Mouse (Mus musculus) right cerebral cortex, postnatal 36 days (tissue): ENCODE results near the gene Gpr135.

ENCODE experiments used
- DNase-seq, 2 experiments: peaks; one replicate each; pipeline ENCODE4 v3.0.0; 2022; ENCODE audit warnings: low spot score in 2 of 2, mixed read lengths in 1 of 2

The Gpr135 gene

DNA sequence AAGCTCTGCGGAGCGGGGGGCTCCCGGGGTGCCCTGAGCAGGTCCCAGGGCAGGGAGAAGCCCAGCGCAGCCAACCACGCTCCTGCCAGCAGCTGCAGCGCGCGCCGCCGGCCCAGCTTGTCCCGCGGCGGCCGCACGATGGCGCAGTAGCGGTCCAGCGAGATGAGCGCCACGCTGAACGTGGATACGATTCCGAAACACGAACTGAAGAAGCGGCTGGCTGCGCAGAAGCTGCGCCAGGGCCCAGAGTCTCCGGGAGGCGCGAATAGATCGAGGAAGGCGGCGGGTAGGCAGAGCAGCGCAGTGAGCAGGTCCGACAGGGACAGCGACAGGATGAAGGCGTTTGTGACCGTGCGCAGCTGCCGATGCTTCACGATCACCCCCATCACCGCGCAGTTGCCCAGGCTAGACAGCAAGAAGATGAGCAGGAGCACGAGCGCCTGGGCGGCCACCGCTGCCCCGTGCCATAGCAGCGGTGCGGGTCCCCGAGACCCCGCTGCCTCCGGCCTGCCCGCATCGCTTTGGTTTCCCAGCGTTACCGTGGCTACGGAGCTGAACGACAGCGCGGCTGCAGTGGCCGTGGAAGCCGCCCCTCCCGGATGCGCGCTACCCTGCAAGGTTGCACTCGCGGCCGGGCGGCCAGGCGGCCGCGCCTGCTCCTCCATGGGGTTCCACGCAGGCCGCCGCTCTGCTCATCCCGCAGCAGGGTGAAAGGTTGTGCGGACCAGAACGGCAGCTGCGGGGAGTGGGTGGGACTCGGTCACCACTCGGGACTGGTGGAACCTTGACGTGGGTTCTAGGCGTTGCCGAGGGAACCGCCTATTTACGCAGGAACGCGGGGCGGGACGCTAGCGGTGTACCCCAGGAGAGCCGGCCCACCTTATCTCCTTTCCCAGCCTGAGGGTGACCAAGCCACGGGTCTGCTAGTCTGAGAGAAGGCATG, at the start of gene Gpr135:
Gpr135 (minus strand) TSS at position 799 of the 943 bp plus-strand sequence.
- DNase-seq = peak; percentile 81 to 82

- no peak for DNase-seq
Measured at GRCm38 (mm10) chr12:72115686-72116345, 44.9 kb upstream of the Gpr135 start.

GRCm38 (mm10) chr12:72115126-72115525, 44.2 kb upstream of the Gpr135 start:
- DNase-seq = no peak

GRCm38 (mm10) chr12:72104525-72105281, 33.8 kb upstream of the Gpr135 start:
- peak; percentile 20 to 40 for DNase-seq

DNA sequence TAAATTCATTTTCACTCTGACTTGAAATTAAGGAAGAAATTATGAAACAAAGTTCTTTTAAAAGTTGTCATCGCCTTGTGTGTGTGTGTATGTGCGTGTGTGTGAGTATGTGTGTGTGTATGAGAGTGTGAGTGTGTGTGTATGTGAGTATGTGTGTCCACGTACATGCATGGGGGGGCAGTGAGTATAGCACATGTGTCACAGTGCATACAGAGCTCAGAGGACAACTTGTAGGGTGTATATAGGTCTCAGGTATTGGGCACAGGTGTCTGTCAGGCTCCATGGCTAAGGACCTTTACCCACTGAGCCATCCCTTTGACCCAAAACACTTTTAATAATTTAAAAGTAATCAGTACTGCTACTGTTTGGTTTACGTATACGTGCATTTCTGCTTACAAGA, 33.1 kb upstream of the Gpr135 start:
- no peak for DNase-seq

DNA sequence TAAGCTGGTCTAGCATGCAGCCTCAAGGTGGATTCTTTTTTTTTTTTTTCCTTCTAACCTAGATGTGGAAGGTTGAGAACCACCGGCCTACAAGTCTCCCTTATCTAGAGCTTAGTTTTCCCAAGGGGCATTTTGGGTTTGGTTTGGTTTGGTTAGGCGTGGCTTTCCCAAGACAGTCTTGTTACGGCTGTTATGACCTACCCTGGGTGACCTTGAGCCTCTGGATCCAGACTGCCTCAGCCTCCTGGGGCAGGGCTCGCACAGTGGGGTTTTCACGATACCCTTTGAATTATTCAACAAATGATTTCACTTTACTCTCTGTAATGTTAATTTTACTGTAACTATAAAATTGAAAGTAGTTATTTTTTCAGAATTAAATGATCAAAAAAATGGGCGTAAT, 31.9 kb upstream of the Gpr135 start:
- DNase-seq = no peak

DNA sequence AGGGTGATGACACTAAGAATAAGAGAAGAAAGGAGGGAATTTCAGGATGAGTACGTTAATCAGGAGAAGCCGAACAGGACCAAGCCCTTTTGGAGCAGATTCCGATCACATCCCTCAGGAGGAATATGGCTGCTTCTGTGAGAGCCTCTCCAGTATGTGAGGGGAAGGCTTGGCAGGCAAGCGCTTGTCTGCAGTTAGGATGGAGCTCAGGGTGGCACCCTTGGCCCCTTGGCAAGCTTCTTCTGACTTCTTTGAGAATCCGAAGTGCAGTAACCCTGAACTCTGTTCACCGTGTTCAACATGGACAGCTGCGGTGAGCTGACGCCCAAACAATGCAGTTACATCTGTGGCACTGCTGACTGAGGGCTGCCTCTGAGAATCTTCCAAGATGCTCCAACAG, 26.0 kb upstream of the Gpr135 start:
- DNase-seq = no peak

- DNase-seq = no peak
Measured at GRCm38 (mm10) chr12:72089802-72090201, 18.9 kb upstream of the Gpr135 start.

GRCm38 (mm10) chr12:72086166-72086825, 15.4 kb upstream of the Gpr135 start:
- DNase-seq = no peak

- DNase-seq = peak; percentile 98 to 99
Measured at GRCm38 (mm10) chr12:72085329-72086165, 14.6 kb upstream of the Gpr135 start, which contains the start of the genes L3hypdh and Jkamp. Gene L3hypdh (minus strand): TSS chr12:72085439. Gene Jkamp (plus strand): TSS chr12:72085589.

DNA sequence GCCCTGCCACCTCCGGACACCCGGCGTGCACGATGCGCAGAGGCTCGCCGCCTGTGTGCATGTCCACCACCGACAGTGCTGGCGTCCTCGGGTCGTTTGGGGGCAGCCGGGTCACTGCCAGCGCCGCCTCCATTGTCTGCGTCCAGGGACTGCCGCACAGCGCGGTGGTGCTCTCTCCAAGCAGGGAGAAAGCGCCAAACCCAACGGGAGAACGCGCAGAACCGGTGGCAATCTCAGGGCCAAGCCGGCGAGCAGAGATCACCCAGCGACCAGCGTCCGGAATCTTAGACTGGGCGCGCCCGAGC, 14.1 kb upstream of the Gpr135 start:
- DNase-seq = no peak

- DNase-seq = no peak
Measured at GRCm38 (mm10) chr12:72084261-72085023, 13.5 kb upstream of the Gpr135 start.

GRCm38 (mm10) chr12:72083265-72083664, 12.3 kb upstream of the Gpr135 start:
- DNase-seq = no peak

DNA sequence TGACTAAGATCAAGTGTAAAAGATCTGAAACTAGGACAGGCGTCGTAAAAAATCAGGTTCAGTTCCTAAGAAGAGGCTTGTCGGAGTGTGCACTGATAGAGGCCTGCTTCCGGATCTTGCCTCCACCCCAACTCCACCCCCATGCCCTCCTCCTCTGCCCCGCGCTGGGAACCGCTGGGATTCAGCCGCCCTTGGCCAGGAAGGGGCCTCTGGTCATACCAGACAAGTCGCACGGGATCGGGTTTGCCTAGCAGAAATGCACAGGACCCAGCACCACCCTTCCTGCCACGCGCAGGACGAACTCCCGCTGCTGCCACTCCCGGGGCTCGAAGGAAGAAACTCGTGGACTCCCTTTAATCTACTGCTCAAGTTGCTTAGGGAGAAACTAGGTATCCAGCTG, 11.4 kb upstream of the Gpr135 start:
- no peak for DNase-seq

DNA sequence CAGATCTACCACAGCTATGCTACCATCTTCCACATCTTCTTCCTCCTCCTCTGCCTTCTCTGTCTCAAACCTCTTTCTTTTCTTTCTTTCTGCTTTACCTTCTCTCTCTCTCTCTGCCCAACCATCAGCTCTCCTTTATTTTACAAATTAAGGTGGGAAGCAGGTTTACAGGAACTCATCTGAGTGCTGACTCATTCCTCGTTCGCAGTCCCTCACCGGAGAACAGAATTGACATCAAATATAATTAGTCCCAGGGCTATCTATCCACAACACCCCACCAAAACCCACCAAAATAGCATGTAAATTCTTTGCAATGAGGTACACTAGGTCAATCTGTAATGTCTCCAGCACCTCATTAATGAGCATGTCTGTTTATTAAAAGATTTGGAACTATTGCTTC, 11.0 kb upstream of the Gpr135 start:
- no peak for DNase-seq

DNA sequence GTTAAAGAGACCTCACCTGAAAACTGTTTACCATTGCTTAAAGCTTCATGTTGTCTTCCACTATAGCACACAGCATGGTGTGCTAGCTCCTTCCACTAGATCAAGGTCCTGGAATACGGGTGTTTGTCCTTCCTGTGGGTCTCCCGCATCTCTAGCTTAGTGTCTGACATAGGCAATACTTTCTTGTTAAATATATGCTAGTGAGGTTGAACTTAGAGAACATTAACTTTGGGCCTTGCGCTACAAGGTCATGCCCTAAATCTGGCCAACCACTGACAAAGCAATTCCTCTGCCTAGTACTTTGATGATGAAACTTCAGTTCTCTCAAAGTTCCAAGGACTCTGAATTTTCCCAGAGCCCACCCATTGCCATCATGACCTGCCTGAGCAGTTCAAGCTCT, 7.3 kb upstream of the Gpr135 start:
- no peak for DNase-seq

DNA sequence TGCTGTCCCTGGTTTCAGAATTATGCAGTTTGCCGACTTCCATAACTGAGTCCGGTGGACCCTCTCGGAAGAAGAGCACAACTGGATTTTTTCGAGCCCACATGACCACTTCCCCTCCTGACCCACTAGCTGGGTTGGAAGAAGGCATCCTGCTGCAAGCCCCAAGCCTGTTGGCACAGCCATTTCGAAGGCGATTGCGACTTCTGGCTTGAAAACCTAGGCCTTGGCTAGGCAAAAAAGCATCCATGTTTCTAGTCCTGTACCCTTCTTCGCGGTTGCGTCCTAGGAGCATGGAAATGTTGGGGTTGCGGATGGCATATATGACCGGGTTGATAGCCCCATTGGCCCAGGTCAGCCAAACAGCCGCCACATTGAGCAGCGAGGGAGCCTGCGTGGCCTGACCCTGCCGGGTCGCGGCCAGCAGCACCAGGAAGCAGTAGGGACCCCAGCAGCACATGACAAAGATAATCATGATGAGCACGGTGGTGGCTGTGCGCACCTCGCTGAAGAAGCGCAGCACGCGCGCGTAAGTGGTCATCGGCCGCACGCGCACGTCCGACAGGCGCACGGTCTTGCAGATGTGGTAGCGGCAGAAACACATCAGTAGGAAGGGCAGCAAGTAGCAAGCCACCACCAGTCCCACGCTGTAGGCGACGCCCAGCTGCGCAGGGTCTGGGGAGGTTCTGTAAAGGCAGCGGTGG, 1.1 kb downstream of the Gpr135 start:
- DNase-seq = no peak

DNA sequence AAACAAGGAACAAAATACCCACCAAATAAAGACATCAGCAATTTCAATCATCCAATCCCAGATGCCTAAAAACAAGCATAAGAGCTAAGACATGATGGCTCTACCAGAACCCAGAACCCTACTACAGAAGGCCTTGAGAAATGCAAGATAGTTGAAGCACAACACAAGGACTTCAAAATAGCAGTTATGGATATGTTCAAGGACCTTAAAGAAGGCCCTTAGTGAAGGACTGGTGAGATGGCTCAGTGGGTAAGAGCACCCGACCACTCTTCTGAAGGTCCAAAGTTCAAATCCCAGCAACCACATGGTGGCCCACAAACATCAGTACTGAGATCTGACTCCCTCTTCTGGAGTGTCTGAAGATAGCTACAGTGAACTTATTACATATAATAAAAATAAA, 13.1 kb downstream of the Gpr135 start:
- DNase-seq = no peak

GRCm38 (mm10) chr12:72053851-72054250, 17.1 kb downstream of the Gpr135 start:
- DNase-seq = no peak
